Mouse (Mus musculus) spleen, adult 2 months (tissue): ENCODE results near the gene Naaa. TPM values are rescaled to one million over a fixed set of nuclear protein-coding genes. Genes with fewer than 3 reads are reported as not detected.

Experiments used
- DNase-seq, 2 experiments: peaks; one replicate each; pipeline versions ENCODE4 v3.0.0 to v3.0.0-alpha.2; 2012 to 2021; ENCODE audit warnings: low spot score in 2 of 2, low read depth in 1 of 2
- H3K27ac ChIP-seq: fragments of 200-500 bp; 2 replicates; pipeline ENCODE4 v1.5.1; 2012; ENCODE audit warnings: low read length, inconsistent platforms; ENCODE audit not compliant: insufficient read depth
- H3K27me3 ChIP-seq: fragments of 200-500 bp; 2 replicates; pipeline ENCODE4 v1.6.1; 2012; ENCODE audit warnings: mild to moderate bottlenecking, moderate library complexity, low read length, inconsistent platforms; ENCODE audit not compliant: control insufficient read depth, insufficient read depth
- H3K36me3 ChIP-seq: fragments of 200-500 bp; 2 replicates; pipeline ENCODE4 v1.6.1; 2012; ENCODE audit warnings: mild to moderate bottlenecking, low read length, inconsistent platforms; ENCODE audit not compliant: control insufficient read depth, insufficient read depth
- H3K4me1 ChIP-seq: fragments of 200-500 bp; 2 replicates; pipeline ENCODE4 v1.6.1; 2011; ENCODE audit warnings: inconsistent platforms; ENCODE audit not compliant: control insufficient read depth, insufficient read depth, insufficient read length
- H3K4me3 ChIP-seq: fragments of 200-500 bp; 2 replicates; pipeline ENCODE4 v1.5.1; 2011; ENCODE audit warnings: mild to moderate bottlenecking, inconsistent platforms; ENCODE audit not compliant: insufficient read depth, insufficient read length; ENCODE audit errors: extremely low read depth
- CTCF ChIP-seq: fragments of 200-500 bp; IDR thresholded peaks from 2 replicates; pipeline ENCODE4 v1.5.1; 2011; ENCODE audit warnings: mild to moderate bottlenecking, inconsistent platforms; ENCODE audit not compliant: insufficient read depth, insufficient read length, insufficient replicate concordance; ENCODE audit errors: extremely low read depth
- POLR2A ChIP-seq: fragments of 200-500 bp; IDR thresholded peaks from 2 replicates; pipeline ENCODE4 v1.6.1; 2011; ENCODE audit warnings: low read depth, low read length, inconsistent platforms
- WGBS: fragments of 180-500 bp; shearing (Covaris S2); methylation state at CpG from one replicate; pipeline ENCODE4 v1.1.7; 2018; 5-methylcytosine and 5-hydroxymethylcytosine counted together
- polyA plus RNA-seq: library from polyadenylated mRNA; depleted of rRNA; stranded (reverse); fragments of >200 nt; gene quantifications from 2 replicates; pipeline ENCODE4 v1.2.3, GENCODE M21; 2012

Gene Naaa
- polyA plus RNA-seq, 1 experiment: 65.5 TPM

DNA sequence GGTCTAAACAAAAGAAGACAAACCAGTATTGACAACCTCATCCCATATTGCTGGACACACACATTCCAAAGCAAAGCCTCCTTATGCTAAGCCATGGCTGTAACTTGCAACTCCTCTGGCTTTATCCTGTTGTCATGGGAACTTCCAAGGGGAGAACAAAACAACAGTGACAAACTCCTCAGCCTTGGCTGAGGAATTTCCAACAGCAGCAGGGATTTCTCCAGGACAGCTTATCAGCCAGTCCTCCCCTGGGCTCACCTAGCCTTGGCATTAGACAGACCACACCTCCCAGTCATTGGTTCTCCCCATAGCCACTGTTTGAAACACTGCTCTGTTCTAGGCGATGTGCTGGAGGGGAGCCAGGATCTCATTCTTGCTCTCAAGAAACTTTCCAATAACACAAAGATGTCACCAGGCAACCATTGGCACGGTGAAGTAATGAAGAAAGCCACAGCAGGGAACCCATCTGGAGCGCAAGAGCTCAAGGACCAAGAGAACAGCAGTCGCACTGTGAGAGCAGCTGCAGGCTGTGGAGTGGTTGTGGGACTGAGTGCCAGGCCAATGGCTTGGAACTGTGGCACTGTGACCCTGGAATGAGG, 14.1 kb downstream of the Naaa start:
- Histone ChIP-seq H3K4me3 (no peak overlapping the region), H3K27ac (no peak overlapping the region), H3K36me3 (peaks cover 18% of the 10 kb centered on the region), H3K4me1 (no peaks in the 10 kb centered on the region), H3K27me3 (no peaks in the 10 kb centered on the region)
- DNase-seq: no peak
- TF ChIP-seq POLR2A (no peak), CTCF (no peak)
- 82% methylated on average over 4 of the region's 4 CpGs for WGBS

DNA sequence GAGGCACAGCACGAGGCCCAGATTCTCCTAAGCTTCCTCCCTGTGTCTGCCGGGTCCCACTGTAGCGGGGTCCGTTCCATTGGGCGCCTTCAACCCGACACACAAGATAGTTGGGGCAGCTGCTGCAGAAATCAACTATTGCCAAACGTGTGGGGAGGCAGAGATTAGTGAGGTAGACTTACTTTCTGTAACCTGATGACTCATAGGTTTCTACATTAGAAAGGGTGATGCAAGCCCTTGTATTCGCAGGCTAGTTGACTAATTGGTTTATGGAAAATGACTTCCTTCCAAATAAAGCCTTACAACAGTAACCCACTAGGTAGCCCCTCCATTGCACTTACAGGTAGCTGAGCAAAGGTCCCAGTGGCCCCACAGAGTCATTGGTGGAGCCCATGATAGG, 15.3 kb downstream of the Naaa start:
- H3K27ac ChIP-seq: no peak overlapping the region
- TF ChIP-seq CTCF (no peak), POLR2A (no peak)
- H3K27me3 ChIP-seq: no peaks in the 10 kb centered on the region
- peaks cover 18% of the 10 kb centered on the region for H3K36me3 ChIP-seq
- no peak overlapping the region for H3K4me3 ChIP-seq
- no peaks in the 10 kb centered on the region for H3K4me1 ChIP-seq
- WGBS: 85% methylated on average over 8 of the region's 8 CpGs
- DNase-seq: no peak

DNA sequence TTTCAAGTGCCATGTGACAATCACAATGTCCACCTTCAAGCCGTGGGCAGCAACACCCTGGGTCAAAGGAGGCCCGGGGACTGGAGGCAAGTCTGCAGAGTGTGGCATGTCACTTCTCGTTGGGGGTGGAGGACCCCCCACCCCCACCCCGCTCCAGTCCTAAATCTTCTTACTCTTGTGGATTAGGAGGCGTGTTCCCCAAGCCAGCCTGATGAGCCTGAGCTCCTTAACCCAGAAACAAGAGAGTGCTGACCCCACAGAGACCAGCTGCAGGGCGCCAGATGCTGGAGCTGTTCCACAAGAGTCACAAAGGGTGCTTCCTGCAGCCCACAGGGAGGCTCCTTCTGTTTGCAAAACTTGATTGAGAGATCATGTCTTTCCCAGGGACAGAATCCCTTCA, 21.8 kb downstream of the Naaa start, which contains the start of gene Ppef2:
Ppef2 (minus strand) TSS at position 61 of the 400 bp plus-strand sequence.
- H3K27me3 ChIP-seq: no peaks in the 10 kb centered on the region; the same call in 1 of the 2 replicates
- WGBS: 46% methylated on average over 6 of the region's 6 CpGs
- no peak within 1 kb of the TSS for H3K4me3 ChIP-seq
- no peak within 1 kb of the TSS for H3K27ac ChIP-seq
- TF ChIP-seq CTCF (no peak), POLR2A (no peak)
- H3K4me1 ChIP-seq: no peaks in the 10 kb centered on the region
- no peak for DNase-seq
- peaks cover 6% of the 10 kb centered on the region for H3K36me3 ChIP-seq

DNA sequence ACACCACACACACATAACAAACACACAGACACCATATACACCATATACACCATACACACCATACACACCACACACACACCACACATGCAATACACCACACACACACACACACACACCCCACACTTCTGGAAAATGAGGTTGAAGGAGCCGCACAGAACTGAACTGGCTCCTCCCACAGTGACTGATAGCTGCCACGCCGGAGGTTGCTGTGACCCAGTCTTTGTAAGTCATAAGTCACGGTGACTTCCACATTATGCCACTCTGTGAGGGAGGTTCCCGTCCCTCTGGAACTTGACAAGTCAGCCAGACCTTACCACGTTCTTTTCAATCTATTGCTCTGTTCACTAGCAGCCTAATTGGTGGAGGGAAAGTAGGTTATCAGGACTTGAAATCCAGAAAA, 23.5 kb downstream of the Naaa start:
- Histone ChIP-seq H3K4me1 (no peaks in the 10 kb centered on the region), H3K36me3 (peaks cover 6% of the 10 kb centered on the region), H3K4me3 (no peak overlapping the region), H3K27me3 (no peaks in the 10 kb centered on the region; the same call in 1 of the 2 replicates), H3K27ac (no peak overlapping the region)
- no peak for DNase-seq
- TF ChIP-seq CTCF (no peak), POLR2A (no peak)
- WGBS: 15% methylated on average over 6 of the region's 6 CpGs

DNA sequence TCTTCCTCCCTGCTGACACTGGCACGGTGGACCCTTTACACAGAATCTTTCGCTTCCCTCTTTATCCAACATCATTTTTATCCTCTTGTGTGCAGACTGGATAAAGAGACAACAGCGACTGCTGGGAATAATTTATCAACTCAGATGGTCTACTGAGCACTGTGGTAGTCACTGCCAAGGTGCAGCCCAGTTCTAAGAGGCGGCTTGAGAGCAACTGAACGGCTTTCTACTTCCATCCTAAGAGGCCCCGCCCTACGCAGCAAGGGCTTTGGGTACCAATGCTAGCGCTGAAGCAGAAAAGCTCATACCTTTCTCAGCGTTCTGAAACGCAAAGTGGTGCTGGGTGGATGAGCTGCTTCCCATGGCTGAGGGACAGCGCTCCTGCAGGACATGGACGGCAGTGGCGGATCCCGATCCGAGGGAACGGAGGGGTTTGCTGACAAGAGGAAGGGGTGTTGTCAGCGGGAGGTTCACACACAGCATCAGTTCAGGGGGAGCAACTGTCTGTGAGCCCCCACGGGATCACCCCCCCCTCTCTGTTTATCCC, 25.1 kb downstream of the Naaa start:
- no peak for DNase-seq
- Histone ChIP-seq H3K36me3 (no peaks in the 10 kb centered on the region), H3K4me1 (no peaks in the 10 kb centered on the region), H3K27ac (no peak overlapping the region), H3K4me3 (no peak overlapping the region), H3K27me3 (no peaks in the 10 kb centered on the region; the same call in 1 of the 2 replicates)
- WGBS: 38% methylated on average over 18 of the region's 18 CpGs
- no peak for TF ChIP-seq POLR2A
- TF ChIP-seq CTCF: no peak

DNA sequence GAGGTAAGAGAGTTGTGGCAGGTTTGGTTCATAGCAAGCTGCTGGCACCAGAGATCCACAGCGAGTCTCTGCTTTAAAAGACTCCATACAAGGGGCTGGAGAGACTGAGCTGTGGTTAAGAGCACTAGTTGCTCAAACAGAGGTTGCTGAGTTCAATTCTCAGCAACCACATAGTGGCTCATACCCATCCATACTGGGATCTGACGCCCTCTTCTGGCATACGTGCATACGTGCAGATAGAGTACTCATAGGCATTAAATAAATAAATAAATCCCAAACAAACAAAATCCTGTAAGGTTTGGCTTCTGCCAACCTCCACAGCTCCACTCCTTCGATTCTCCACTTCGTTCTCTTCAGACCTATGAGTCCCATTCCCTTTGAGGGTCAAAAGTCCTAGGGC, 25.9 kb downstream of the Naaa start:
- no peaks in the 10 kb centered on the region for H3K36me3 ChIP-seq

DNA sequence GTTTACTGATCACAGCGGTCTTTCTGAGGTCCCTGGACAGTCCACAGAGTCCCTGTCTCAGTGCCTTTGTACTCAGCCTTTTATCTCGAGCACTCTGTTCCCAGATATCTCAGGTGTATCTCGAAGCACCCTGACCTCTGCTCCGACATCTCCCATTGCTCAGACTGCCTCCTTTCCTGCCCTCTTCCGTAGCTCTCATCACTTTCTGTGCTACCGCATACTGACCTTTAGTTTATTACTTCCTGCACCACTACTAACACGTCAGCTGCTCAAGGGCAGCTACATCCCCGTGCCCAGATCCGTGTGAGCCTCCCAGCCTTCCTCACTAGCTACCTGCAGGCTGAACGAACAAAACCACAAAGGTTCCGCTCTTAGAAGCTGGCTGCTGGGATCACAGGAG, 29.4 kb downstream of the Naaa start:
- no peak for DNase-seq

More for the DNA sequence above, 25.9 kb downstream of the Naaa start:
- TF ChIP-seq POLR2A: no peak
- no peak for TF ChIP-seq CTCF
- Histone ChIP-seq H3K4me3 (no peak overlapping the region), H3K4me1 (no peaks in the 10 kb centered on the region), H3K27me3 (no peaks in the 10 kb centered on the region; the same call in 1 of the 2 replicates), H3K27ac (no peak overlapping the region)
- 88% methylated on average over 6 of the region's 6 CpGs for WGBS
- DNase-seq: no peak

More for the DNA sequence above, 29.4 kb downstream of the Naaa start:
- TF ChIP-seq CTCF (no peak), POLR2A (no peak)
- Histone ChIP-seq H3K36me3 (no peaks in the 10 kb centered on the region), H3K4me3 (no peak overlapping the region), H3K4me1 (no peaks in the 10 kb centered on the region), H3K27me3 (no peaks in the 10 kb centered on the region; the same call in 1 of the 2 replicates), H3K27ac (no peak overlapping the region)
- 74% methylated on average over 11 of the region's 11 CpGs for WGBS
